Mouse (Mus musculus): ENCODE results near the gene Aloxe3.
A peak's percentile ranks its signal among the peaks of the same experiment; 100 is the strongest.

DNA sequence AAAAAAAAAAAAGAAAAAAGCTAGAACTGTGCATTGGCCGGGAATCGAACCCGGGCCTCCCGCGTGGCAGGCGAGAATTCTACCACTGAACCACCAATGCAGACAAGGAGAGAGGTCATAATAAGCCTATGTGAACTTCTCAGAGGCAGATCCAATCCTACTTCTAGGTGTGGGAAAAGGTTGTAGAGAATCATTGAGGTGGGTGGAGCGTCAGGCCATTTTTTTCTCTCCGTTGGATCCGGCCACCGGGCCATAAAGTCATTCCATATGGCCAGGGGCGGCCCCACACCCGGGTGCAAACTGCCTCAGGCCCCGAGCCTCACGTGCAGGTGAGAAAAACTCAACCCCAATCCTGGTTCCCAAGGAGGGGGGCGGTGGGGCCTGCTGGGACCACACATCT is 6.9 kb upstream of the Aloxe3 start:
- TF ChIP-seq GATA1 (IDR thresholded peaks at IDR 0.05; ENCODE audit: low read length): peak; percentile 49
- no peak for TF ChIP-seq TAL1 (IDR thresholded peaks at IDR 0.05; ENCODE audit: low read length)

Measured in erythroblast, embryonic 14.5 days (primary cell).